Mouse (Mus musculus) kidney, embryonic 16.5 days (tissue): ENCODE data around the gene Mcm7. TPM values are rescaled to one million over a fixed set of nuclear protein-coding genes. Genes with fewer than 3 reads are reported as not detected.

Experiments
- ATAC-seq: fragments of 200-750 bp; cut with Nextera tagmentation; 2 replicates; pipeline ENCODE4 v1.8.0; 2017; ENCODE audit warnings: moderate TSS enrichment; ENCODE audit not compliant: low FRiP score, low TSS enrichment
- H3K27ac ChIP-seq: fragments of 300-500 bp; sonication (generic); 2 replicates; pipeline ENCODE4 v1.5.1; 2014; ENCODE audit warnings: low read length
- H3K27me3 ChIP-seq: fragments of 300-500 bp; sonication (generic); 2 replicates; pipeline ENCODE4 v1.6.1; 2014; ENCODE audit warnings: low read length, control low read depth, mixed read lengths; ENCODE audit not compliant: insufficient read depth
- H3K36me3 ChIP-seq: fragments of 300-500 bp; sonication (generic); 2 replicates; pipeline ENCODE4 v1.6.1; 2014; ENCODE audit warnings: low read length, control low read depth, mixed read lengths; ENCODE audit not compliant: insufficient read depth
- H3K4me1 ChIP-seq: fragments of 300-500 bp; sonication (generic); 2 replicates; pipeline ENCODE4 v1.6.1; 2014; ENCODE audit warnings: low read length, control low read depth, mixed read lengths; ENCODE audit not compliant: insufficient read depth
- H3K4me2 ChIP-seq: fragments of 300-500 bp; sonication (generic); replicated peaks from 2 replicates; pipeline ENCODE4 v1.6.1; 2014; ENCODE audit warnings: low read depth, low read length
- H3K4me3 ChIP-seq: fragments of 300-500 bp; sonication (generic); 2 replicates; pipeline ENCODE4 v1.5.1; 2014; ENCODE audit warnings: mild to moderate bottlenecking, low read length
- H3K9ac ChIP-seq: fragments of 300-500 bp; sonication (generic); replicated peaks from 2 replicates; pipeline ENCODE4 v1.6.1; 2014; ENCODE audit warnings: low read length
- H3K9me3 ChIP-seq: fragments of 300-500 bp; sonication (generic); 2 replicates; pipeline ENCODE4 v1.6.1; 2016; ENCODE audit warnings: low read length, control low read depth
- whole genome bisulfite sequencing: fragments of 180-500 bp; shearing (Covaris S2); extraction: QIAGEN DNeasy Blood & Tissue Kit; methylation state at CpG from one replicate; pipeline ENCODE4 v1.1.7; 2014; 5-methylcytosine and 5-hydroxymethylcytosine counted together
- polyA plus RNA-seq: library from polyadenylated mRNA; unstranded; fragments of >200 nt; fragmentation: Nextera tagmentation; extraction: Ambion mirVana; gene quantifications from 2 replicates; pipeline ENCODE4 v1.2.1, GENCODE M21; 2015

The Mcm7 gene
- polyA plus RNA-seq, 1 experiment from 2014 or later = 223 TPM

GRCm38 (mm10) chr5:138160842-138161665 is 11.2 kb downstream of the Mcm7 start, which contains the start of gene Cops6:
Gene Cops6, plus strand, starts transcription at chr5:138161071.
- Histone ChIP-seq H3K9me3 (no peaks in the 10 kb centered on the region), H3K27ac (peak within 1 kb of the TSS; percentile 76), H3K9ac (peak within 1 kb of the TSS; percentile 92), H3K4me3 (peak within 1 kb of the TSS; percentile 92), H3K4me2 (peak within 1 kb of the TSS; percentile 60), H3K36me3 (peaks cover 37% of the 10 kb centered on the region), H3K27me3 (no peaks in the 10 kb centered on the region), H3K4me1 (peaks cover 12% of the 10 kb centered on the region)
- under 1% methylated on average over 42 of the region's 42 CpGs for WGBS
- peak; percentile 96 for ATAC-seq

- no peaks in the 10 kb centered on the region for H3K9me3 ChIP-seq
- H3K27ac ChIP-seq = peak overlapping the region; percentile 71; the same call in 1 of the 2 replicates
- peak overlapping the region; percentile 60 for H3K4me2 ChIP-seq
- H3K27me3 ChIP-seq = no peaks in the 10 kb centered on the region
- H3K4me3 ChIP-seq = peak overlapping the region; percentile 92
- WGBS = 68% methylated on average over 7 of the region's 7 CpGs
- no peak for ATAC-seq
- H3K9ac ChIP-seq = peak overlapping the region; percentile 92
- H3K36me3 ChIP-seq = peaks cover 30% of the 10 kb centered on the region
- H3K4me1 ChIP-seq = peaks cover 12% of the 10 kb centered on the region
Measured at GRCm38 (mm10) chr5:138160224-138160762, 11.9 kb downstream of the Mcm7 start.

- H3K9me3 ChIP-seq = no peaks in the 10 kb centered on the region
- H3K4me2 ChIP-seq = peak within 1 kb of the TSS; percentile 80
- H3K4me3 ChIP-seq = peak within 1 kb of the TSS; percentile 83
- H3K36me3 ChIP-seq = peaks cover 20% of the 10 kb centered on the region
- peak within 1 kb of the TSS; percentile 95 for H3K27ac ChIP-seq
- H3K9ac ChIP-seq = peak within 1 kb of the TSS; percentile 97
- WGBS = under 1% methylated on average over 31 of the region's 31 CpGs
- no peaks in the 10 kb centered on the region for H3K27me3 ChIP-seq
- peaks cover 9% of the 10 kb centered on the region; the same call in 1 of the 2 replicates for H3K4me1 ChIP-seq
- peak; percentile 96 for ATAC-seq
Measured at GRCm38 (mm10) chr5:138155443-138155976, 16.7 kb downstream of the Mcm7 start, which contains the start of gene Zfp113. Gene Zfp113, minus strand, starts transcription at chr5:138155744.

GRCm38 (mm10) chr5:138154390-138154789 is 17.8 kb downstream of the Mcm7 start:
- Histone ChIP-seq H3K27me3 (no peaks in the 10 kb centered on the region), H3K4me1 (peaks cover 9% of the 10 kb centered on the region; the same call in 1 of the 2 replicates), H3K9ac (0 out of 2 replicates have a peak overlapping the region, but pooled peaks have one; percentile 97), H3K36me3 (peaks cover 24% of the 10 kb centered on the region), H3K27ac (no peak overlapping the region), H3K9me3 (no peaks in the 10 kb centered on the region), H3K4me3 (peak overlapping the region; percentile 83), H3K4me2 (peak overlapping the region; percentile 80)
- ATAC-seq = no peak
- WGBS = 84% methylated on average over 3 of the region's 3 CpGs

GRCm38 (mm10) chr5:138138585-138138984 is 33.6 kb downstream of the Mcm7 start:
- Histone ChIP-seq H3K36me3 (peaks cover 27% of the 10 kb centered on the region), H3K9ac (no peak overlapping the region), H3K4me1 (no peaks in the 10 kb centered on the region), H3K4me3 (no peak overlapping the region), H3K27me3 (no peaks in the 10 kb centered on the region), H3K27ac (no peak overlapping the region), H3K4me2 (no peak overlapping the region), H3K9me3 (no peaks in the 10 kb centered on the region)
- 74% methylated on average over 4 of the region's 4 CpGs for WGBS
- 0 out of 2 replicates have a peak, but pooled peaks have one; percentile 9 for ATAC-seq

- Histone ChIP-seq H3K4me1 (no peaks in the 10 kb centered on the region), H3K9ac (no peak overlapping the region), H3K36me3 (peaks cover 27% of the 10 kb centered on the region), H3K27me3 (no peaks in the 10 kb centered on the region), H3K4me2 (no peak overlapping the region), H3K9me3 (no peaks in the 10 kb centered on the region), H3K27ac (no peak overlapping the region), H3K4me3 (no peak overlapping the region)
- peak; percentile 71; the same call in 1 of the 2 replicates for ATAC-seq
- 58% methylated on average over 8 of the region's 8 CpGs for WGBS
Measured at GRCm38 (mm10) chr5:138137935-138138549, 34.2 kb downstream of the Mcm7 start.

- Histone ChIP-seq H3K9ac (no peak overlapping the region), H3K4me3 (no peak overlapping the region), H3K9me3 (no peaks in the 10 kb centered on the region), H3K27me3 (no peaks in the 10 kb centered on the region), H3K4me1 (no peaks in the 10 kb centered on the region), H3K36me3 (peaks cover 34% of the 10 kb centered on the region), H3K27ac (no peak overlapping the region), H3K4me2 (no peak overlapping the region)
- ATAC-seq = peak; percentile 27; the same call in 1 of the 2 replicates
- WGBS = 63% methylated on average over 4 of the region's 4 CpGs
Measured at GRCm38 (mm10) chr5:138137257-138137656, 35.0 kb downstream of the Mcm7 start.

- Histone ChIP-seq H3K4me3 (no peak overlapping the region), H3K4me1 (no peaks in the 10 kb centered on the region), H3K27me3 (no peaks in the 10 kb centered on the region), H3K4me2 (no peak overlapping the region), H3K36me3 (peaks cover 61% of the 10 kb centered on the region), H3K9me3 (no peaks in the 10 kb centered on the region), H3K27ac (no peak overlapping the region), H3K9ac (no peak overlapping the region)
- 56% methylated on average over 5 of the region's 5 CpGs for WGBS
- no peak for ATAC-seq
Measured at GRCm38 (mm10) chr5:138132425-138133064, 39.7 kb downstream of the Mcm7 start.

- Histone ChIP-seq H3K4me3 (peak overlapping the region; percentile 64), H3K36me3 (peaks cover 9% of the 10 kb centered on the region), H3K27ac (peak overlapping the region; percentile 97; the same call in 1 of the 2 replicates), H3K27me3 (no peaks in the 10 kb centered on the region), H3K4me1 (peaks cover 12% of the 10 kb centered on the region; the same call in 1 of the 2 replicates), H3K9me3 (no peaks in the 10 kb centered on the region), H3K9ac (peak overlapping the region; percentile 83), H3K4me2 (peak overlapping the region; percentile 79)
- ATAC-seq = no peak
- WGBS = 58% methylated on average over 3 of the region's 3 CpGs
Measured at GRCm38 (mm10) chr5:138118041-138118440, 54.2 kb downstream of the Mcm7 start.
